Mouse (Mus musculus): ENCODE measurements around the gene Klhl26. TPM values are rescaled to one million over a fixed set of nuclear protein-coding genes. Genes with fewer than 3 reads are reported as not detected.
A peak's percentile ranks its signal among the peaks of the same experiment; 100 is the strongest.

Klhl26 gene
- polyA plus RNA-seq, 1 experiment from 2014 or later, result 28.2 TPM

GRCm38 (mm10) chr8:70495771-70496062 is 18.9 kb upstream of the Klhl26 start:
- Histone ChIP-seq H3K4me1 (peaks cover 71% of the 10 kb centered on the region), H3K27ac (peak overlapping the region; percentile 89), H3K4me3 (peak overlapping the region; percentile 66), H3K36me3 (peaks cover 15% of the 10 kb centered on the region; the same call in 1 of the 2 replicates), H3K9ac (peak overlapping the region; percentile 87), H3K9me3 (no peaks in the 10 kb centered on the region), H3K27me3 (peaks cover 79% of the 10 kb centered on the region), H3K4me2 (peak overlapping the region; percentile 82)
- WGBS, result 10% methylated on average over 12 of the region's 12 CpGs
- no peak for ATAC-seq (ENCODE audit: insufficient number of reproducible peaks, insufficient read depth, low FRiP score, low TSS enrichment, low read depth)

GRCm38 (mm10) chr8:70495001-70495770 is 18.4 kb upstream of the Klhl26 start:
- Histone ChIP-seq H3K36me3 (peaks cover 10% of the 10 kb centered on the region; the same call in 1 of the 2 replicates), H3K27ac (peak overlapping the region; percentile 89), H3K9me3 (no peaks in the 10 kb centered on the region), H3K4me2 (peak overlapping the region; percentile 82), H3K4me3 (peak overlapping the region; percentile 66), H3K4me1 (peaks cover 71% of the 10 kb centered on the region), H3K27me3 (peaks cover 79% of the 10 kb centered on the region), H3K9ac (peak overlapping the region; percentile 87)
- ATAC-seq (ENCODE audit: insufficient number of reproducible peaks, insufficient read depth, low FRiP score, low TSS enrichment, low read depth), result no peak
- WGBS, result 3% methylated on average over 21 of the region's 21 CpGs

GRCm38 (mm10) chr8:70494416-70494945 is 17.7 kb upstream of the Klhl26 start:
- peak overlapping the region; percentile 82 for H3K4me2 ChIP-seq
- no peak for ATAC-seq (ENCODE audit: insufficient number of reproducible peaks, insufficient read depth, low FRiP score, low TSS enrichment, low read depth)
- H3K9me3 ChIP-seq, result no peaks in the 10 kb centered on the region
- 2% methylated on average over 28 of the region's 28 CpGs for WGBS
- peaks cover 85% of the 10 kb centered on the region for H3K27me3 ChIP-seq
- H3K4me3 ChIP-seq, result peak overlapping the region; percentile 66
- H3K9ac ChIP-seq, result peak overlapping the region; percentile 87
- peaks cover 71% of the 10 kb centered on the region for H3K4me1 ChIP-seq
- peak overlapping the region; percentile 89 for H3K27ac ChIP-seq
- H3K36me3 ChIP-seq, result peaks cover 9% of the 10 kb centered on the region; the same call in 1 of the 2 replicates

DNA sequence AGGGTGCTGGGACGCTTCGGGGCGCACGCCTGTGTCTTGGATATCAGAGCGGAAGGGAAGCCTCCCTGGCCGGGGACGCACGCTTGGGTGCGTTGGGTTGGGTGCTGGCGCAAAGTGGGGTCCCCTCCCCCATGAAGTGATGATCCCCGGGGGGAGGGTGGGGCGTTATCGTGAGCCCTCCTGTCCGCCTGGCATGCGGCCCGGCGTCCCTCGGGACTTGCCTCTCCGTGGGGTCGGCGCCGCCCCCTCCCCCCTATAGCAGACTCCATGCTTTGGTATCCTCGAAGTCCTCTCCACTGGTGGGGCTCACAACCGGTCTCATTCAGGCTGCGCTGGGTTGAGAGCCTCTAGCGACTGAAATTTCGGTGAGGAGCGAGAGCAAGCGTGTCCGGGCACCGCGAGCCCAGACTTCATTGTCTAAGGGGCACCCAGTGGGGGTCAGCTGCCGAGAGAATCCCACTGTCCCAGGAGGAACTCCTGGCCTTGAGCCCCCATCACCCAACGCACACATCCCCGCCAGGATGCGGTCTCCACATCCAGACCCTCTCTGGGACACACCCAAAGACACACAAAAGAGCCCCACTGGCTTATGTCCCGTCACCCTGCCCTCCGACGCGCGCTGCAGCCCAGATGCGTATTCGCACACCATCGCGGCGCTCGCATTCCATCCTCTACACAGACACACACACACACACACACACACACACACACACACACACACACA is 17.1 kb upstream of the Klhl26 start:
- peaks cover 71% of the 10 kb centered on the region for H3K4me1 ChIP-seq
- no peak for ATAC-seq (ENCODE audit: insufficient number of reproducible peaks, insufficient read depth, low FRiP score, low TSS enrichment, low read depth)
- peak overlapping the region; percentile 82 for H3K4me2 ChIP-seq
- H3K9me3 ChIP-seq, result no peaks in the 10 kb centered on the region
- H3K4me3 ChIP-seq, result peak overlapping the region; percentile 66
- H3K36me3 ChIP-seq, result peaks cover 6% of the 10 kb centered on the region; the same call in 1 of the 2 replicates
- H3K27me3 ChIP-seq, result peaks cover 92% of the 10 kb centered on the region
- WGBS, result under 1% methylated on average over 46 of the region's 47 CpGs
- H3K9ac ChIP-seq, result peak overlapping the region; percentile 87
- peak overlapping the region; percentile 89 for H3K27ac ChIP-seq

GRCm38 (mm10) chr8:70492664-70493640 is 16.2 kb upstream of the Klhl26 start, which contains the start of gene Crlf1:
Crlf1 (plus strand) TSS chr8:70493158.
- ATAC-seq (ENCODE audit: insufficient number of reproducible peaks, insufficient read depth, low FRiP score, low TSS enrichment, low read depth), result no peak; the same call in 1 of the 2 replicates
- peak within 1 kb of the TSS; percentile 89 for H3K27ac ChIP-seq
- peak within 1 kb of the TSS; percentile 66 for H3K4me3 ChIP-seq
- H3K4me2 ChIP-seq, result peak within 1 kb of the TSS; percentile 82
- WGBS, result under 1% methylated on average over 79 of the region's 93 CpGs
- H3K9me3 ChIP-seq, result no peaks in the 10 kb centered on the region
- peaks cover 6% of the 10 kb centered on the region; the same call in 1 of the 2 replicates for H3K36me3 ChIP-seq
- peaks cover 77% of the 10 kb centered on the region for H3K4me1 ChIP-seq
- peaks cover 93% of the 10 kb centered on the region for H3K27me3 ChIP-seq
- H3K9ac ChIP-seq, result peak within 1 kb of the TSS; percentile 87

- no peaks in the 10 kb centered on the region for H3K36me3 ChIP-seq
- H3K9ac ChIP-seq, result peak overlapping the region; percentile 58
- peak overlapping the region; percentile 66 for H3K4me3 ChIP-seq
- H3K27ac ChIP-seq, result peak overlapping the region; percentile 89
- 3% methylated on average over 20 of the region's 20 CpGs for WGBS
- peaks cover 96% of the 10 kb centered on the region for H3K27me3 ChIP-seq
- peaks cover 92% of the 10 kb centered on the region for H3K4me1 ChIP-seq
- H3K9me3 ChIP-seq, result no peaks in the 10 kb centered on the region
- ATAC-seq (ENCODE audit: insufficient number of reproducible peaks, insufficient read depth, low FRiP score, low TSS enrichment, low read depth), result no peak
- H3K4me2 ChIP-seq, result peak overlapping the region; percentile 82
These were observed 14.2 kb upstream of the Klhl26 start for GRCm38 (mm10) chr8:70490880-70491495.

- no peak for ATAC-seq (ENCODE audit: insufficient number of reproducible peaks, insufficient read depth, low FRiP score, low TSS enrichment, low read depth)
- peak overlapping the region; percentile 82 for H3K4me2 ChIP-seq
- H3K9me3 ChIP-seq, result no peaks in the 10 kb centered on the region
- peaks cover 96% of the 10 kb centered on the region for H3K27me3 ChIP-seq
- H3K4me3 ChIP-seq, result peak overlapping the region; percentile 37
- 20% methylated on average over 10 of the region's 10 CpGs for WGBS
- peaks cover 85% of the 10 kb centered on the region for H3K4me1 ChIP-seq
- no peak overlapping the region for H3K9ac ChIP-seq
- peak overlapping the region; percentile 89 for H3K27ac ChIP-seq
- no peaks in the 10 kb centered on the region for H3K36me3 ChIP-seq
These were observed 13.5 kb upstream of the Klhl26 start for GRCm38 (mm10) chr8:70490061-70490879.

GRCm38 (mm10) chr8:70489576-70489975 is 12.8 kb upstream of the Klhl26 start:
- no peaks in the 10 kb centered on the region for H3K36me3 ChIP-seq
- H3K4me2 ChIP-seq, result peak overlapping the region; percentile 74
- under 1% methylated on average over 23 of the region's 41 CpGs for WGBS
- H3K9me3 ChIP-seq, result no peaks in the 10 kb centered on the region
- ATAC-seq (ENCODE audit: insufficient number of reproducible peaks, insufficient read depth, low FRiP score, low TSS enrichment, low read depth), result no peak
- H3K9ac ChIP-seq, result peak overlapping the region; percentile 62
- H3K4me1 ChIP-seq, result peaks cover 78% of the 10 kb centered on the region
- H3K27ac ChIP-seq, result peak overlapping the region; percentile 44; the same call in 1 of the 2 replicates
- H3K27me3 ChIP-seq, result peaks cover 93% of the 10 kb centered on the region
- H3K4me3 ChIP-seq, result peak overlapping the region; percentile 37

DNA sequence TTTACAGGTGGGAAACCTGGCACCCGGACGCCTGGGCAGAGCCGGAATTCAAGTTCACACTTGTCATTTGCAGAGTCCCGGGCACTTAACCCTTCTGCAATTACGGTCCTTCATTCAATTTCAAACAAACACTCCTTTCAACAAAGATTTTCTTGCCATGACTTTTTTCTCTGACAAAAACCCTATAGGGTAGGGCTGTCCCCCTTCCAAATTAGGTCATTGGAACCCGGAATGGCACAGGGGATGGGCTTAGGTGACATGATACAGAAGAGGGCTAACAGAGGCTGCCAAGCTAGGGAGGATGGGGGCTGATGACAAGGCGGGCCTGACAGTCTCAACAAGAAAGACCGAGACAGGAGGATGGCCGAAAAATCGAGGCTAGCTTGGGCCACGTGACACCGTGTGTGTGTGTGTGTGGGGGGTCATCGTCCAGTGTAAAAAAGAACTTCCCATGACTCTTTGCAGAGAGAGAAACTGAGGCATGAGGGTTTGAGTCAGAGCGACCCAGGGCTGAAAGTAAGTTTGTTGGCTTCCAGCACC is 12.2 kb upstream of the Klhl26 start:
- 2% methylated on average over 14 of the region's 14 CpGs for WGBS
- no peak for ATAC-seq (ENCODE audit: insufficient number of reproducible peaks, insufficient read depth, low FRiP score, low TSS enrichment, low read depth)
- 0 out of 2 replicates have a peak overlapping the region, but pooled peaks have one; percentile 44 for H3K27ac ChIP-seq
- peak overlapping the region; percentile 37 for H3K4me3 ChIP-seq
- H3K36me3 ChIP-seq, result no peaks in the 10 kb centered on the region
- H3K9me3 ChIP-seq, result no peaks in the 10 kb centered on the region
- peaks cover 72% of the 10 kb centered on the region for H3K4me1 ChIP-seq
- H3K4me2 ChIP-seq, result peak overlapping the region; percentile 74
- H3K27me3 ChIP-seq, result peaks cover 87% of the 10 kb centered on the region
- peak overlapping the region; percentile 64 for H3K9ac ChIP-seq
